Mouse (Mus musculus) forebrain, embryonic 15.5 days (tissue): Measurements from ENCODE around the gene Sirt2. TPM values are rescaled to one million over a fixed set of nuclear protein-coding genes. Genes with fewer than 3 reads are reported as not detected.

Experiments
- ATAC-seq: fragments of 200-750 bp; cut with Nextera tagmentation; replicated peaks from 2 replicates; pipeline ENCODE4 v1.8.0; 2017; ENCODE audit warnings: mild to moderate bottlenecking, moderate TSS enrichment, moderate library complexity
- H3K27ac ChIP-seq: fragments of 300-500 bp; sonication (generic); replicated peaks from 2 replicates; pipeline ENCODE4 v1.5.1; 2015; ENCODE audit warnings: mild to moderate bottlenecking, inconsistent platforms
- H3K27me3 ChIP-seq: fragments of 300-500 bp; sonication (generic); 2 replicates; pipeline ENCODE4 v1.6.1; 2015; ENCODE audit warnings: inconsistent platforms
- H3K36me3 ChIP-seq: fragments of 300-500 bp; sonication (generic); 2 replicates; pipeline ENCODE4 v1.6.1; 2015; ENCODE audit warnings: mild to moderate bottlenecking, inconsistent platforms
- H3K4me1 ChIP-seq: fragments of 300-500 bp; sonication (generic); 2 replicates; pipeline ENCODE4 v1.6.1; 2015; ENCODE audit warnings: inconsistent platforms
- H3K4me2 ChIP-seq: fragments of 300-500 bp; sonication (generic); replicated peaks from 2 replicates; pipeline ENCODE4 v1.6.1; 2015; ENCODE audit warnings: mild to moderate bottlenecking, inconsistent platforms
- H3K4me3 ChIP-seq: fragments of 300-500 bp; sonication (generic); 2 replicates; pipeline ENCODE4 v1.5.1; 2015; ENCODE audit warnings: mild to moderate bottlenecking, inconsistent platforms
- H3K9ac ChIP-seq: fragments of 300-500 bp; sonication (generic); replicated peaks from 2 replicates; pipeline ENCODE4 v1.6.1; 2015; ENCODE audit warnings: mild to moderate bottlenecking, inconsistent platforms
- H3K9me3 ChIP-seq: fragments of 300-500 bp; sonication (generic); 2 replicates; pipeline ENCODE4 v1.6.1; 2016; ENCODE audit warnings: inconsistent platforms
- WGBS: fragments of 180-500 bp; shearing (Covaris S2); methylation state at CpG from one replicate; pipeline ENCODE4 v1.1.7; 2015; ENCODE audit warnings: mixed read lengths; 5-methylcytosine and 5-hydroxymethylcytosine counted together
- polyA plus RNA-seq: library from polyadenylated mRNA; unstranded; fragments of >200 nt; fragmentation: Nextera tagmentation; extraction: Ambion mirVana; gene quantifications from 2 replicates; pipeline ENCODE4 v1.2.1, GENCODE M21; 2015

Gene Sirt2
- polyA plus RNA-seq, 1 experiment from 2014 or later: 105 TPM

- 79% methylated on average over 5 of the region's 5 CpGs for WGBS
- no peaks in the 10 kb centered on the region for H3K27me3 ChIP-seq
- H3K4me2 ChIP-seq: no peak within 1 kb of the TSS
- no peak within 1 kb of the TSS for H3K27ac ChIP-seq
- H3K9me3 ChIP-seq: no peaks in the 10 kb centered on the region
- no peak for ATAC-seq
- H3K4me3 ChIP-seq: no peak within 1 kb of the TSS
- no peak within 1 kb of the TSS for H3K9ac ChIP-seq
- H3K36me3 ChIP-seq: peaks cover 4% of the 10 kb centered on the region; the same call in 1 of the 2 replicates
- no peaks in the 10 kb centered on the region for H3K4me1 ChIP-seq
Observed at GRCm38 (mm10) chr7:28788307-28789195, 22.0 kb downstream of the Sirt2 start, which contains the start of gene Rinl. Gene Rinl, plus strand, starts transcription at chr7:28788969.

DNA sequence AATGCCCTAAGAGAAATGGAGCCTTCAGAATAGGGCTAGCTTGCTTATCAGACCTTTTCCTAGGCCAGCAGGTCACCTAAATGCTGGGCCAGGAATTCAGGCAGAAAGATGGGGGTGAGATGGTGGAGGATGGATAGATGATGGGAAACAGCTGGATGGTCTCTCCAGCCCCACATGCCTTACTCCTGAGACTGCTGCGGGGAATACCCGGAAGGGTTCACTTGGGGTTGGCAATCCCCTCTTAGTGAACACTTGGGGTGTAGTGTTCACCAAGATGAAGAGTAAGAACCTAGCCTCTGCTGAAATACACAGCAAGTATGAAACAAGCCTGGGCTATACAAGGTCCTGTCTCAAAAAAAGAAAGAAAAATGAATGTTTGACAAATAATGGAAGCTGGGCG, 22.7 kb downstream of the Sirt2 start:
- Histone ChIP-seq H3K4me1 (no peaks in the 10 kb centered on the region), H3K9ac (no peak overlapping the region), H3K9me3 (no peaks in the 10 kb centered on the region), H3K4me2 (no peak overlapping the region), H3K27me3 (no peaks in the 10 kb centered on the region), H3K4me3 (no peak overlapping the region), H3K27ac (no peak overlapping the region), H3K36me3 (peaks cover 4% of the 10 kb centered on the region; the same call in 1 of the 2 replicates)
- WGBS: 82% methylated on average over 3 of the region's 3 CpGs
- ATAC-seq: no peak

- ATAC-seq: no peak
- Histone ChIP-seq H3K27ac (no peak overlapping the region), H3K4me1 (no peaks in the 10 kb centered on the region), H3K27me3 (no peaks in the 10 kb centered on the region), H3K4me2 (no peak overlapping the region), H3K4me3 (no peak overlapping the region), H3K36me3 (peaks cover 4% of the 10 kb centered on the region; the same call in 1 of the 2 replicates), H3K9ac (no peak overlapping the region), H3K9me3 (no peaks in the 10 kb centered on the region)
- 49% methylated on average over 8 of the region's 8 CpGs for WGBS
Observed at GRCm38 (mm10) chr7:28790066-28790806, 23.7 kb downstream of the Sirt2 start.

- H3K36me3 ChIP-seq: peaks cover 4% of the 10 kb centered on the region; the same call in 1 of the 2 replicates
- no peaks in the 10 kb centered on the region for H3K9me3 ChIP-seq
- no peak overlapping the region for H3K4me3 ChIP-seq
- H3K9ac ChIP-seq: no peak overlapping the region
- ATAC-seq: no peak
- no peaks in the 10 kb centered on the region for H3K27me3 ChIP-seq
- no peak overlapping the region for H3K4me2 ChIP-seq
- H3K27ac ChIP-seq: no peak overlapping the region
- H3K4me1 ChIP-seq: peaks cover 4% of the 10 kb centered on the region
Observed at GRCm38 (mm10) chr7:28791706-28792105, 25.2 kb downstream of the Sirt2 start.

DNA sequence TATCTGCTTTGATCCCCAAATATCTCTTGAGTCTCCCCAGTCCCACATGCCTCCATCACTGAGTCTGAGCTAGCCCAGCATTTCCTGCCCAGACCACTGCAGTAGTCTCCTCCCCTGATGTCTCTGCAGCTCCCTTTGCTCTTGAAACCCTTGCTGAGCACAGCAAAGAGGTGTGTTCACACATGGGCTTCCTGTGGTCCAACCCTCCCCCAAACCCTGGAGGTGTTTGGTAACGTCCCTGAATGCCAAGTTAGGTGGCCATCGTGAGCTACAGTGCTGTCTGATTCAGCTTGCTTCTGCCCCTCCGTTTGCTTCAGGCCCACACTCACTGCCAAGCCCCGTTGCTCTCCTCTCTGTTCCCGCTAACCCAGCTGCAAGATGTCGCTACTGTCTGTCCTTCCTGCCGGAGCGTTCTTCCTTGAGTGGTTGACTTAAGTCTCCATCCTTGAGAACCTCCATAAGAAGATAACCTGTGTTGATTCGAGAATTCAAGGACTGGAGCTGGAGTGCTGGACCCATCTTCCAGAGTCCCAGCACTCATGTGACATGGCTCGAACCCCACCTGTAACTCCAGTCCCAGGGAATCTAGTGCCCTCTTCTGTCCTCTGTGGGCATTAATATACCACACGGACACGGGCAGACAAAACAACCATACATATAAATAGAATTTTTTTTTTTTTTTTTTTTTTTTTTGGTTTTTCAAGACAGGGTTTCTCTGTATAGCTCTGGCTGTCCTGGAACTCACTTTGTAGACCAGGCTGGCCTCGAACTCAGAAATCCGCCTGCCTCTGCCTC, 26.1 kb downstream of the Sirt2 start:
- Histone ChIP-seq H3K4me3 (no peak overlapping the region), H3K4me2 (no peak overlapping the region), H3K27me3 (no peaks in the 10 kb centered on the region), H3K27ac (no peak overlapping the region), H3K36me3 (0 out of 2 replicates have a peak, but pooled peaks cover 4% of the 10 kb centered on the region), H3K9me3 (no peaks in the 10 kb centered on the region), H3K4me1 (peaks cover 8% of the 10 kb centered on the region), H3K9ac (no peak overlapping the region)
- WGBS: 87% methylated on average over 14 of the region's 14 CpGs
- ATAC-seq: no peak

DNA sequence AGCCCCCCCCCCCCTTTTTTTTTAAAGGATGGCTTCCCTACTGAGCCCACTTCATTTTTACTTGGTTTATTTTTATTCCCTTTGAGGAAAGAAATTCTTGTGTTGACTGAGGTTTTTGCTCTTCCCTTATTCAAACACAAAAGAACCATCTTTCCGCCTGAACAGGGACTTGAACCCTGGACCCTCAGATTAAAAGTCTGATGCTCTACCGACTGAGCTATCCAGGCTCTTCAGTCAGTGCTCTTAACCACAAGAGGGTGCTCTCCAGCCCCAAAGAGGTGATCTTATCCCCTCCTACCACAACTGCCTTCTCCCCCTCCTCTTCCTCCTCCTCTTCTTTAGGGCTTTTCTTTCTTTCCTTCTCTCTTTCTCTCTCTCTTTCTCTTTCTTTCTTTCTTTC, 27.3 kb downstream of the Sirt2 start:
- WGBS: 35% methylated on average over 2 of the region's 2 CpGs
- Histone ChIP-seq H3K4me3 (no peak overlapping the region), H3K9ac (no peak overlapping the region), H3K4me1 (peaks cover 8% of the 10 kb centered on the region), H3K27ac (no peak overlapping the region), H3K36me3 (no peaks in the 10 kb centered on the region), H3K4me2 (no peak overlapping the region), H3K9me3 (no peaks in the 10 kb centered on the region), H3K27me3 (no peaks in the 10 kb centered on the region)
- no peak for ATAC-seq

DNA sequence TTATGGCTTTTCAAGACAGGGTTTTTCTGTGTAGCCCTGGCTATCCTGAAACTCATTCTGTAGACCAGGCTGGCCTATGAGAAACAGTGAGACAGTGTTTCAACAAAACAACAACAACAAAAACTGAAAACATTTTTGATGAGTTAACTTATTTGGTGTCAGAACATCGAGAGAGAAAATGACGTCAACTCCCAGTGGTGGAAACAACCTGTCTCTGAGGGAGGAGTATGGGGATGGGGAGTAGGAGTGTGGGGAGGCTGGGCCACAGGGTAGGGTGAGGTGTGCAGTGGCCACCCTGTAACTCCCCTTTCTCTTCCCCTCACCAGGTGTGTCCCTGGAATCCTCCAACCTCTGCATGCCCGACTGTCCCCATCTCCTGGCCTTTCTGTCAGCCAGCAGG, 28.0 kb downstream of the Sirt2 start:
- ATAC-seq: no peak
- H3K27ac ChIP-seq: no peak overlapping the region
- no peak overlapping the region for H3K9ac ChIP-seq
- no peaks in the 10 kb centered on the region for H3K9me3 ChIP-seq
- H3K4me2 ChIP-seq: no peak overlapping the region
- no peak overlapping the region for H3K4me3 ChIP-seq
- H3K4me1 ChIP-seq: peaks cover 8% of the 10 kb centered on the region
- WGBS: 85% methylated on average over 3 of the region's 3 CpGs
- H3K36me3 ChIP-seq: no peaks in the 10 kb centered on the region
- no peaks in the 10 kb centered on the region for H3K27me3 ChIP-seq

- Histone ChIP-seq H3K4me2 (no peak overlapping the region), H3K9me3 (no peaks in the 10 kb centered on the region), H3K27ac (no peak overlapping the region), H3K36me3 (no peaks in the 10 kb centered on the region), H3K9ac (no peak overlapping the region), H3K4me3 (no peak overlapping the region), H3K4me1 (peaks cover 8% of the 10 kb centered on the region), H3K27me3 (no peaks in the 10 kb centered on the region)
- no peak for ATAC-seq
- 80% methylated on average over 15 of the region's 15 CpGs for WGBS
Observed at GRCm38 (mm10) chr7:28795832-28796231, 29.3 kb downstream of the Sirt2 start.

- Histone ChIP-seq H3K4me2 (peak overlapping the region; percentile 34), H3K9me3 (no peaks in the 10 kb centered on the region), H3K27ac (no peak overlapping the region), H3K4me3 (peak overlapping the region; percentile 13; the same call in 1 of the 2 replicates), H3K27me3 (no peaks in the 10 kb centered on the region), H3K4me1 (peaks cover 11% of the 10 kb centered on the region), H3K9ac (peak overlapping the region; percentile 33), H3K36me3 (no peaks in the 10 kb centered on the region)
- WGBS: 13% methylated on average over 32 of the region's 32 CpGs
- peak; percentile 78 for ATAC-seq
Observed at GRCm38 (mm10) chr7:28796562-28796975, 30.0 kb downstream of the Sirt2 start.

- no peak overlapping the region for H3K4me3 ChIP-seq
- H3K27me3 ChIP-seq: no peaks in the 10 kb centered on the region
- no peak overlapping the region for H3K27ac ChIP-seq
- WGBS: 95% methylated on average over 9 of the region's 9 CpGs
- H3K36me3 ChIP-seq: no peaks in the 10 kb centered on the region
- no peak overlapping the region for H3K4me2 ChIP-seq
- H3K9ac ChIP-seq: no peak overlapping the region
- peaks cover 29% of the 10 kb centered on the region for H3K4me1 ChIP-seq
- no peak for ATAC-seq
- H3K9me3 ChIP-seq: no peaks in the 10 kb centered on the region
Observed at GRCm38 (mm10) chr7:28799994-28800393, 33.5 kb downstream of the Sirt2 start.

DNA sequence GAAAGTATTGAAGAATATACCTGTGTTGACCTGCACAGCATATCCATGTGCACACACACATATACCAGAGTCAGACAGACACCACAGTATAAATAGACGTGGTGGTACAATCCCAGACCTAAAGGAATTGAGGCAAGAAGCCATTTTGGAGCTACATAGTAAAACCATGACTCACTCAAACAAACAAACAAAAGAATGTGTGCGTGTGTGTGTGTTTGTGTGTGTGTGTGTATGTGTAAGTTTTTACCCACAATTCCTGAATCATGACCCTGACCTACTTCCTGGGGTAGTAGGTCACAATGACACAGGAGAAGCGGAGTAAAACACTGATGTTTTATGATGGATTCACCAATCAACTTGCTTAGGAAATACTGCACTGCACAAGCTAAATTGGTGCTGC, 34.9 kb downstream of the Sirt2 start:
- 63% methylated on average over 3 of the region's 3 CpGs for WGBS
- no peak overlapping the region for H3K27ac ChIP-seq

More for the DNA sequence above, 34.9 kb downstream of the Sirt2 start:
- no peak overlapping the region for H3K4me3 ChIP-seq
- no peak overlapping the region for H3K9ac ChIP-seq
- no peak for ATAC-seq
- H3K27me3 ChIP-seq: no peaks in the 10 kb centered on the region
- H3K36me3 ChIP-seq: no peaks in the 10 kb centered on the region
- H3K4me1 ChIP-seq: peaks cover 27% of the 10 kb centered on the region
- H3K4me2 ChIP-seq: no peak overlapping the region
- no peaks in the 10 kb centered on the region for H3K9me3 ChIP-seq
